46 mouse cellular contexts compared by ENCODE assay signal in the genomic region with DNA sequence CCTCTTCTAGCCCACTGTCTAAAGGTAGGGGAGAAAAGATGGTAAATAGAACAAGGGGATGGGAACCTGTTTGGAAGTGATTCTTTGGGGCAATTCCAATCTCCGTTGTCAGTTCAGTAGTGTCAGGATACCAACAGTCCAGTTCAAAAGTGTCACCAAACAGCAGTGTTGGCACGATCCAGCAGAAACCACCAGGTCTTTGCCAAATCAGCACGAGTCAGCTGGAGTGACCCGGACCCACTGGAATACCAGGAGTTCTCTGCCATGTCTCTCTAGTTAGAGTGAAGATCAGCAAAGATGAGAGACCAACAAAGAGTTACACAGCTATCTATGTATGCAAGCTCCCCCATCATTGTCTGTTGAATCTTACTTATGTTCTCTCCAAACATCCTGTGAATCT. TPM values are rescaled to one million over a fixed set of nuclear protein-coding genes. Genes with fewer than 3 reads are reported as not detected.
"Had no signal": no experiment of that assay in that cellular context is flagged by ENCODE, and none has a peak within 500 bp of the region (broad histone marks: within the 10 kb centered on the region; RNA-seq: fewer than 3 reads in every experiment).

No protein-coding gene starts in this region.

- H3K27me3 ChIP-seq: limb, embryonic 12.5 days; limb, embryonic 13.5 days; limb, embryonic 15.5 days; liver, embryonic 12.5 days; liver, embryonic 13.5 days; liver, embryonic 15.5 days; lung, embryonic 15.5 days; megakaryocyte, embryonic 14.5 days; midbrain, embryonic 12.5 days; midbrain, embryonic 13.5 days; midbrain, embryonic 15.5 days; neural tube, embryonic 12.5 days had no signal

- H3K4me3 ChIP-seq: left cerebral cortex, adult 2 months; limb, embryonic 10.5 days; limb, embryonic 12.5 days; limb, embryonic 13.5 days; limb, embryonic 15.5 days; liver, embryonic 12.5 days; liver, embryonic 13.5 days; liver, embryonic 15.5 days; lung, embryonic 15.5 days; megakaryocyte, embryonic 14.5 days; midbrain, embryonic 10.5 days; midbrain, embryonic 12.5 days; midbrain, embryonic 13.5 days; midbrain, embryonic 15.5 days; myocyte; neural tube, embryonic 12.5 days had no signal

- H3K9me3 ChIP-seq: limb, embryonic 10.5 days; limb, embryonic 12.5 days; limb, embryonic 13.5 days; limb, embryonic 15.5 days; liver, embryonic 12.5 days; liver, embryonic 13.5 days; liver, embryonic 15.5 days; lung, embryonic 15.5 days; megakaryocyte, embryonic 14.5 days; midbrain, embryonic 10.5 days; midbrain, embryonic 12.5 days; midbrain, embryonic 13.5 days; midbrain, embryonic 15.5 days; neural tube, embryonic 12.5 days had no signal

- H3K4me2 ChIP-seq: limb, embryonic 12.5 days; limb, embryonic 13.5 days; limb, embryonic 15.5 days; liver, embryonic 11.5 days; liver, embryonic 12.5 days; liver, embryonic 13.5 days; liver, embryonic 15.5 days; lung, embryonic 14.5 days; lung, embryonic 15.5 days; midbrain, embryonic 11.5 days; midbrain, embryonic 12.5 days; midbrain, embryonic 13.5 days; midbrain, embryonic 15.5 days; neural tube, embryonic 12.5 days had no signal

- H3K27ac ChIP-seq: left cerebral cortex, adult 2 months; limb, embryonic 10.5 days; limb, embryonic 12.5 days; limb, embryonic 13.5 days; limb, embryonic 15.5 days; liver, embryonic 12.5 days; liver, embryonic 13.5 days; liver, embryonic 14.5 days; liver, embryonic 15.5 days; lung, embryonic 15.5 days; macrophage; midbrain, embryonic 10.5 days; midbrain, embryonic 12.5 days; midbrain, embryonic 13.5 days; midbrain, embryonic 15.5 days; neural tube, embryonic 12.5 days had no signal

- DNase-seq: left cerebral cortex, postnatal 4 days; liver; liver, embryonic 13.5 days; lung, adult 18-20 months; lung, adult 2 months; lung, embryonic 14.5 days; lung, postnatal 10 days; lung, postnatal 14 days; lung, postnatal 36 days; lung, postnatal 4 days; midbrain, embryonic 14.5 days had no signal

- ATAC-seq: liver, embryonic 12.5 days; lung, postnatal 0 days; midbrain, embryonic 13.5 days; midbrain, embryonic 15.5 days; midbrain, embryonic 16.5 days had no signal

- H3K4me1 ChIP-seq: limb, embryonic 10.5 days; limb, embryonic 12.5 days; limb, embryonic 13.5 days; limb, embryonic 15.5 days; liver, embryonic 12.5 days; liver, embryonic 15.5 days; lung, embryonic 15.5 days; midbrain, embryonic 10.5 days; midbrain, embryonic 12.5 days; midbrain, embryonic 13.5 days; midbrain, embryonic 15.5 days; neural tube, embryonic 12.5 days had no signal

- H3K9ac ChIP-seq: limb, embryonic 12.5 days; limb, embryonic 13.5 days; limb, embryonic 15.5 days; liver, embryonic 12.5 days; liver, embryonic 13.5 days; liver, embryonic 14.5 days; liver, embryonic 15.5 days; lung, embryonic 14.5 days; lung, embryonic 15.5 days; midbrain, embryonic 12.5 days; midbrain, embryonic 13.5 days; midbrain, embryonic 15.5 days; neural tube, embryonic 12.5 days had no signal

RNA-seq across cellular contexts. Expression of a gene that starts 9.1 kb away (rescaled TPM):
- total RNA-seq: left cerebral cortex, adult 2 months; left cerebral cortex, adult 8-10 months; left cerebral cortex, postnatal 10 days; left cerebral cortex, postnatal 14 days; left cerebral cortex, postnatal 25 days; left cerebral cortex, postnatal 36 days; left cerebral cortex, postnatal 4 days; megakaryocyte progenitor cell, adult 5-6 weeks; megakaryocyte, adult 5-6 weeks; midbrain, postnatal 0 days; monocyte, adult 5-6 weeks had no signal
- polyA plus RNA-seq: limb, embryonic 10.5 days; limb, embryonic 11.5 days; limb, embryonic 14.5 days; limb, embryonic 15.5 days; lung, adult 2 months; lung, embryonic 14.5 days; lung, embryonic 15.5 days; lung, embryonic 16.5 days; lung, postnatal 0 days; macrophage; midbrain, embryonic 10.5 days; midbrain, embryonic 12.5 days; midbrain, embryonic 13.5 days; midbrain, embryonic 14.5 days; midbrain, embryonic 16.5 days; midbrain, postnatal 0 days; myocyte; neural tube, embryonic 11.5 days; neural tube, embryonic 12.5 days had no signal

RNA-seq across cellular contexts. Expression of a gene that starts 17.0 kb away (rescaled TPM):
- total RNA-seq: monocyte, adult 5-6 weeks had no signal

RNA-seq across cellular contexts. Expression of a gene that starts 43.0 kb away (rescaled TPM):
- total RNA-seq: left cerebral cortex, postnatal 10 days; left cerebral cortex, postnatal 14 days; left cerebral cortex, postnatal 4 days; megakaryocyte progenitor cell, adult 5-6 weeks; megakaryocyte-erythroid progenitor cell, adult 5-6 weeks; midbrain, postnatal 0 days; monocyte, adult 5-6 weeks had no signal
- polyA plus RNA-seq: lung, embryonic 14.5 days; lung, embryonic 15.5 days; lung, postnatal 0 days; macrophage; midbrain, embryonic 10.5 days; midbrain, embryonic 11.5 days; midbrain, embryonic 12.5 days; midbrain, embryonic 13.5 days; midbrain, embryonic 14.5 days; midbrain, embryonic 15.5 days; neural tube, embryonic 11.5 days had no signal

RNA-seq across cellular contexts. Expression of a gene that starts 43.1 kb away (rescaled TPM):
- total RNA-seq: megakaryocyte-erythroid progenitor cell, adult 5-6 weeks; monocyte, adult 5-6 weeks had no signal
- polyA plus RNA-seq: macrophage had no signal
